Mouse (Mus musculus) midbrain, embryonic 14.5 days (tissue): ENCODE measurements at regions not wholly inside any gene's neighbourhood (a gene's known extent, or its start where the extent isn't known, plus 50 kb on each side); places are given as distances from the start of the nearest gene placed in this dataset.

ENCODE experiments used
- ATAC-seq: fragments of 200-750 bp; cut with Nextera tagmentation; 2 replicates; pipeline ENCODE4 v1.8.0; 2017; ENCODE audit warnings: moderate number of reproducible peaks, moderate library complexity; ENCODE audit not compliant: low FRiP score, low TSS enrichment
- DNase-seq: peaks from one replicate; pipeline ENCODE4 v3.0.0-alpha.2; 2015
- H3K27ac ChIP-seq: fragments of 300-500 bp; sonication (generic); replicated peaks from 2 replicates; pipeline ENCODE4 v1.5.1; 2014; ENCODE audit warnings: mild to moderate bottlenecking, low read depth, low read length, moderate library complexity
- H3K27me3 ChIP-seq: fragments of 300-500 bp; sonication (generic); 2 replicates; pipeline ENCODE4 v1.6.1; 2014; ENCODE audit warnings: low read length, control low read depth, mixed read lengths; ENCODE audit not compliant: control insufficient read depth, insufficient read depth
- H3K36me3 ChIP-seq: fragments of 300-500 bp; sonication (generic); 2 replicates; pipeline ENCODE4 v1.6.1; 2014; ENCODE audit warnings: low read length, control low read depth; ENCODE audit not compliant: control insufficient read depth, insufficient read depth
- H3K4me1 ChIP-seq: fragments of 300-500 bp; sonication (generic); 2 replicates; pipeline ENCODE4 v1.6.1; 2014; ENCODE audit warnings: mild to moderate bottlenecking, antibody characterized with exemption, low read length, control low read depth; ENCODE audit not compliant: control insufficient read depth, insufficient read depth
- H3K4me2 ChIP-seq: fragments of 300-500 bp; sonication (generic); 2 replicates; pipeline ENCODE4 v1.6.1; 2014; ENCODE audit warnings: mild to moderate bottlenecking, low read length, moderate library complexity
- H3K4me3 ChIP-seq: fragments of 300-500 bp; sonication (generic); replicated peaks from 2 replicates; pipeline ENCODE4 v1.5.1; 2014; ENCODE audit warnings: low read depth, low read length
- H3K9ac ChIP-seq: fragments of 300-500 bp; sonication (generic); replicated peaks from 2 replicates; pipeline ENCODE4 v1.6.1; 2014; ENCODE audit warnings: mild to moderate bottlenecking, low read length, moderate library complexity
- H3K9me3 ChIP-seq: fragments of 300-500 bp; sonication (generic); 2 replicates; pipeline ENCODE4 v1.6.1; 2016; ENCODE audit warnings: low read length, control low read depth, mixed read lengths; ENCODE audit not compliant: control insufficient read depth
- WGBS: fragments of 180-500 bp; shearing (Covaris S2); extraction: QIAGEN DNeasy Blood & Tissue Kit; methylation state at CpG from one replicate; pipeline ENCODE4 v1.1.7; 2014; 5-methylcytosine and 5-hydroxymethylcytosine counted together

GRCm38 (mm10) chr9:61581046-61581445, 208.9 kb downstream of the Tle3 start:
- no peak overlapping the region for H3K9ac ChIP-seq
- H3K27ac ChIP-seq: no peak overlapping the region
- no peak for ATAC-seq
- H3K36me3 ChIP-seq: no peaks in the 10 kb centered on the region
- H3K27me3 ChIP-seq: no peaks in the 10 kb centered on the region
- no peaks in the 10 kb centered on the region for H3K9me3 ChIP-seq
- no peak for DNase-seq
- 85% methylated on average over 6 of the region's 6 CpGs for WGBS
- no peak overlapping the region for H3K4me2 ChIP-seq
- H3K4me3 ChIP-seq: no peak overlapping the region
- peaks cover 22% of the 10 kb centered on the region for H3K4me1 ChIP-seq

- Histone ChIP-seq H3K27ac (no peak overlapping the region), H3K36me3 (no peaks in the 10 kb centered on the region), H3K9me3 (no peaks in the 10 kb centered on the region), H3K4me3 (no peak overlapping the region), H3K4me1 (peaks cover 18% of the 10 kb centered on the region), H3K4me2 (no peak overlapping the region), H3K27me3 (no peaks in the 10 kb centered on the region), H3K9ac (no peak overlapping the region)
- 83% methylated on average over 5 of the region's 5 CpGs for WGBS
- ATAC-seq (no peak), DNase-seq (no peak)
Observed at GRCm38 (mm10) chr9:61578255-61578654, 206.1 kb downstream of the Tle3 start.

GRCm38 (mm10) chr9:61573634-61574359, 201.6 kb downstream of the Tle3 start:
- peak; percentile 81 for ATAC-seq
- Histone ChIP-seq H3K36me3 (no peaks in the 10 kb centered on the region), H3K9me3 (no peaks in the 10 kb centered on the region; the same call in 1 of the 2 replicates), H3K4me1 (peaks cover 19% of the 10 kb centered on the region), H3K4me3 (no peak overlapping the region), H3K4me2 (peak overlapping the region; percentile 20), H3K9ac (no peak overlapping the region), H3K27ac (peak overlapping the region; percentile 85), H3K27me3 (no peaks in the 10 kb centered on the region)
- WGBS: 7% methylated on average over 21 of the region's 21 CpGs
- peak; percentile 91 for DNase-seq

- 23% methylated on average over 8 of the region's 8 CpGs for WGBS
- H3K27me3 ChIP-seq: no peaks in the 10 kb centered on the region
- peaks cover 17% of the 10 kb centered on the region for H3K4me1 ChIP-seq
- H3K27ac ChIP-seq: 0 out of 2 replicates have a peak overlapping the region, but pooled peaks have one; percentile 21
- no peaks in the 10 kb centered on the region for H3K36me3 ChIP-seq
- no peak overlapping the region for H3K9ac ChIP-seq
- no peak overlapping the region for H3K4me3 ChIP-seq
- H3K9me3 ChIP-seq: no peaks in the 10 kb centered on the region
- peak; percentile 56 for DNase-seq
- ATAC-seq: no peak
- no peak overlapping the region for H3K4me2 ChIP-seq
Observed at GRCm38 (mm10) chr9:61563017-61563416, 190.9 kb downstream of the Tle3 start.

GRCm38 (mm10) chr9:61561551-61561950, 189.4 kb downstream of the Tle3 start:
- ATAC-seq (no peak), DNase-seq (peak; percentile 54)
- Histone ChIP-seq H3K4me2 (no peak overlapping the region), H3K27ac (0 out of 2 replicates have a peak overlapping the region, but pooled peaks have one; percentile 26), H3K9ac (no peak overlapping the region), H3K9me3 (no peaks in the 10 kb centered on the region), H3K27me3 (no peaks in the 10 kb centered on the region), H3K36me3 (no peaks in the 10 kb centered on the region), H3K4me1 (peaks cover 17% of the 10 kb centered on the region), H3K4me3 (no peak overlapping the region)
- WGBS: 24% methylated on average over 8 of the region's 8 CpGs

GRCm38 (mm10) chr9:61558621-61559020, 186.5 kb downstream of the Tle3 start:
- Histone ChIP-seq H3K4me3 (no peak overlapping the region), H3K36me3 (no peaks in the 10 kb centered on the region), H3K27me3 (no peaks in the 10 kb centered on the region), H3K27ac (no peak overlapping the region), H3K9me3 (no peaks in the 10 kb centered on the region), H3K4me1 (peaks cover 17% of the 10 kb centered on the region), H3K4me2 (no peak overlapping the region), H3K9ac (no peak overlapping the region)
- WGBS: 73% methylated on average over 10 of the region's 10 CpGs
- no peak for ATAC-seq
- DNase-seq: no peak

- Histone ChIP-seq H3K4me2 (no peak overlapping the region), H3K27ac (no peak overlapping the region), H3K36me3 (no peaks in the 10 kb centered on the region), H3K9ac (no peak overlapping the region), H3K9me3 (no peaks in the 10 kb centered on the region), H3K27me3 (no peaks in the 10 kb centered on the region), H3K4me1 (peaks cover 7% of the 10 kb centered on the region; the same call in 1 of the 2 replicates), H3K4me3 (no peak overlapping the region)
- WGBS: 96% methylated on average over 7 of the region's 7 CpGs
- no peak for ATAC-seq
- DNase-seq: no peak
Observed at GRCm38 (mm10) chr9:61557025-61557424, 184.9 kb downstream of the Tle3 start.

- H3K4me3 ChIP-seq: no peak overlapping the region
- H3K4me2 ChIP-seq: no peak overlapping the region
- WGBS: 80% methylated on average over 8 of the region's 8 CpGs
- ATAC-seq (no peak), DNase-seq (peak; percentile 37)
- H3K4me1 ChIP-seq: no peaks in the 10 kb centered on the region
- H3K27me3 ChIP-seq: no peaks in the 10 kb centered on the region
- no peak overlapping the region for H3K27ac ChIP-seq
- H3K9ac ChIP-seq: no peak overlapping the region
- H3K9me3 ChIP-seq: no peaks in the 10 kb centered on the region
- H3K36me3 ChIP-seq: no peaks in the 10 kb centered on the region
Observed at GRCm38 (mm10) chr9:61555173-61555572, 183.0 kb downstream of the Tle3 start.

- DNase-seq (no peak), ATAC-seq (no peak)
- Histone ChIP-seq H3K4me3 (no peak overlapping the region), H3K9ac (no peak overlapping the region), H3K4me1 (no peaks in the 10 kb centered on the region), H3K36me3 (no peaks in the 10 kb centered on the region), H3K4me2 (no peak overlapping the region), H3K27ac (no peak overlapping the region), H3K27me3 (no peaks in the 10 kb centered on the region), H3K9me3 (no peaks in the 10 kb centered on the region)
- WGBS: 83% methylated on average over 7 of the region's 7 CpGs
Observed at GRCm38 (mm10) chr9:61554611-61555010, 182.4 kb downstream of the Tle3 start.
